Mouse (Mus musculus) ovary, postnatal 36 days (tissue): ENCODE measurements at regions not wholly inside any gene's neighbourhood (a gene's known extent, or its start where the extent isn't known, plus 50 kb on each side); places are given as distances from the start of the nearest gene placed in this dataset.

ENCODE experiments used
- DNase-seq: peaks from one replicate; pipeline ENCODE4 v3.0.0; 2022; ENCODE audit warnings: low spot score, mixed read lengths

- no peak for DNase-seq
Observed at GRCm38 (mm10) chr4:7112159-7112558, 1126.7 kb downstream of the Car8 start.

DNA sequence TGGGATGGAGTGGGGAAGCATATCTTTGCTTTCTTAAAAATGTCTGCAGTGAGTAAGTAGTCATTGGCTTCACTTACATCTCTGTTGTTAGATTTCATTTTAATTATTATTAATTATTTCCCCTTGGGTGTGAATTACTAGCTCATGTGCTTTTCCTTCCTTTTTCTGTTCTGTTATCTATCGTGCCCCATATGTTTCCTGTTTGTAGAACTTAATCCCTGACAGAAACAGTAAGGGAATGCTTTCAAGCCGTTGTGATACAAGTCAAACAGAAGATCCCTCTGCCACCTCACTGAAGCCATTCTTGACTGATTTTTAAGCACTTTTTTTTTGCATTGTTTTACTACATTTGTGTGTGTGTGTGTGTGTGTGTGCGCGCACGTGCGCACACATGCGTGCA lies 1145.9 kb downstream of the Car8 start:
- DNase-seq, result no peak

DNA sequence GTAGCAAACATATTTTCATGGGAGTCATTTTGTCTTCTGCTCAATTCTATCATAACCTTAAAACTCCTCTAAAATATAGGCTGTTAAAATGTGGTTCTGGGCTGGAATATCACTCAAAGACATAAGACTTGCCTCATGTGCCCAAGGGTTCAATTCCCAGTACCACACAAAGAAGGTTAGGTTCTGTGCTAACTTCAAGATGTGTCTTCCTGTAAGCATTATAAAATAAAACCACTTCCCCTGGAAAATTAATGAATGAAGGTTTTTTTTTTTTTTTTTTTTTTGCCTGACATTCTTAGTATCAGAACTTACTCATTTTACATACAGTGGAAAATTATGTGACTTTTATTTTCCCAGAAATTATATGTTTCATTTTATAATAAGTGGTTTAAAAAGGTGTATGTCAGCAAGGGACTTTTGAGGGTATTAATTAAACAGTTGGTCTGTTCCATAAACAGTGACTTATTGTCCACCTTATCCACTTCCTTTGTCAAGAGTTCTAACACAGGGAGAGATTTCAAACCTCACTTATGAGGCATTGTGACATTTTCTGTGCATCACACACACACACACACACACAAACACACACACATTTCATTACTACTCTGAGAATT lies 1147.5 kb downstream of the Car8 start:
- no peak for DNase-seq
